Mouse (Mus musculus): ENCODE measurements around the gene Gm20388. TPM values are rescaled to one million over a fixed set of nuclear protein-coding genes. Genes with fewer than 3 reads are reported as not detected.

The Gm20388 gene
- polyA plus RNA-seq, 1 experiment from 2014 or later, result not detected

DNA sequence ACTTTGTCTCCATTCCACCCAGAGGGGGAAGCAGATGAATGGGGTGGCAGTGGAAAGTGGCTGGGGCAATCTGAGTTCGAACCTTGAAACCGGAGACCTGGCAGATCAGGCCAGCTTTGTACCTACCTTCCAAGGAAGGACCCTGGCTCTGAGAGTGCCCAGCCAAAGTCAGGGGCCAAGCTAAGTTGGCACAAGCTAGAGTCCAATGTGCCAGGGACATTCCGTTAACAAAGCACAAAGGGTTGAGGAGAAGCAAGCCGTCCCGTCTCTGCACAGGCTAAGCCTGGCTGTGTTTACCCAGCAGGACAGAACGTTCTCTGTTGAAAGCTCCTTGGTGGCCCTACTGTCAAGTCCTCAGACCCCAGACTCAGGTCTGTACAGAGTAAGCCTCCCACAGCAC lies 3875.5 kb downstream of the Gm20388 start:
- H3K36me3 ChIP-seq (ENCODE audit: control insufficient read depth, insufficient read depth, low read length), result no peaks in the 10 kb centered on the region
- H3K4me2 ChIP-seq (replicated peaks; ENCODE audit: low read depth), result no peak overlapping the region
- ATAC-seq (ENCODE audit: low FRiP score, low TSS enrichment), result no peak
- H3K4me1 ChIP-seq (replicated peaks; ENCODE audit: control insufficient read depth, insufficient read depth), result no peaks in the 10 kb centered on the region; the same call in 1 of the 2 replicates
- no peaks in the 10 kb centered on the region for H3K27me3 ChIP-seq (ENCODE audit: control insufficient read depth, insufficient read depth, low read length)
- TF ChIP-seq CTCF (IDR thresholded peaks at IDR 0.05; ENCODE audit: low read depth) (no peak), EP300 (optimal IDR thresholded peaks at IDR 0.05) (no peak)
- WGBS, result 52% methylated on average over 6 of the region's 6 CpGs
- DNase-seq (ENCODE audit: low spot score), result no peak
- no peak overlapping the region for H3K27ac ChIP-seq (replicated peaks)
- H3K9me3 ChIP-seq (ENCODE audit: control insufficient read depth, low read length), result no peaks in the 10 kb centered on the region
- H3K9ac ChIP-seq (ENCODE audit: low read length), result no peak overlapping the region
- no peak overlapping the region for H3K4me3 ChIP-seq (ENCODE audit: low read depth, low read length)

DNA sequence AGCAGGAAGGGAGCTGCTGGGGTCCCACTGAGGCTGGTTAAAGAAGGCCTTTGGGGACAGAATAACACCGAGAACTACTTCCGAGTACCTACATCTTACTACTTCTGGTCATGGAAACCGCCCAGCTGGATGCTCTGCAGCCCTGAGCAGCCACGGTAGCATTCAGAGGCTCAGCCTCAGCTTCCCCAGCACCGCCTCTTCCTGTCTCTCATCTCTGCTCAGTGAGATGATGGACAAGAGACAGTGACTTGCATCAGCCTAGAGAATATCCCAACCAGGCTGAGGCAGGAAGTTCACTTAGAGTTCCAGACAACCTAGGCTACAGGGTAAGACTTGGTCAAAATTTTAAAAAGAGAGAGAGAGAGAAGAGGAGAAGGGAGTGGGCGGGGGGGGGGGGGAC lies 3876.0 kb downstream of the Gm20388 start:
- Histone ChIP-seq H3K27ac (replicated peaks) (no peak overlapping the region), H3K9me3 (ENCODE audit: control insufficient read depth, low read length) (no peaks in the 10 kb centered on the region), H3K4me3 (ENCODE audit: low read depth, low read length) (no peak overlapping the region), H3K36me3 (ENCODE audit: control insufficient read depth, insufficient read depth, low read length) (no peaks in the 10 kb centered on the region), H3K27me3 (ENCODE audit: control insufficient read depth, insufficient read depth, low read length) (no peaks in the 10 kb centered on the region), H3K4me2 (replicated peaks; ENCODE audit: low read depth) (no peak overlapping the region), H3K9ac (ENCODE audit: low read length) (no peak overlapping the region), H3K4me1 (replicated peaks; ENCODE audit: control insufficient read depth, insufficient read depth) (no peaks in the 10 kb centered on the region; the same call in 1 of the 2 replicates)
- ATAC-seq (ENCODE audit: low FRiP score, low TSS enrichment) (no peak), DNase-seq (ENCODE audit: low spot score) (no peak)
- no peak for TF ChIP-seq CTCF (IDR thresholded peaks at IDR 0.05; ENCODE audit: low read depth)
- no peak for TF ChIP-seq EP300 (optimal IDR thresholded peaks at IDR 0.05)
- 78% methylated on average over 5 of the region's 6 CpGs for WGBS

DNA sequence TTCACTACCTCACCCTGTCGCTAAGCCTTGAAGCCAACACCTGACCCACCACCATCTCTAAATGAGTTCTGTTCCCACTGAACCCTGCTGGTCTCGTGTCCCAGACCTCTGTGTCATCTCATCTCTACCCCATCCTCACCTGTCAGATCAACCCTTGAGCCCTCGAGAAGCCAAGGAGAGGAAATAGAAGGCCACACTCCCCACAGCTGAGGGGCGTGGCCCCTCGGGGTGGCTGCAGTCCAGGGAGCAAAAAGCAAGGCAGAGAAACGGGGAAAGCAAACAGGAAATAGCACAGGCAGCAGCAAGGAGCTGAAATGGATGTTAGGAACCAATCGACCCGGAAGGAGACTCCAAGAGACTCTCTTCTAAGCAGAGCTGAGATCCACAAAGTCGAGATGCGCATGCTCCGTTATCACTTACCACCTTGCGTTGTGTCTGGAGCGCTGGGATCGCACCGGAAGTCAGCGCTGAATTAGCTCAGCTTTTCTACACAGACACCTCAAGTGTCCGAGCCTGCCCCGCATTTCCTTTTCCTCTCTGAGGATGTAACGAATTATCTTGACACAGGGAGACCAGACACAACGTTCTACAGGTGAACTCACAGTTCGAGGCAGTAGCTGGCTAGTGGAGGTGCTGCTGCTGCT lies 3876.7 kb downstream of the Gm20388 start:
- no peaks in the 10 kb centered on the region; the same call in 1 of the 2 replicates for H3K4me1 ChIP-seq (replicated peaks; ENCODE audit: control insufficient read depth, insufficient read depth)
- ATAC-seq (ENCODE audit: low FRiP score, low TSS enrichment) (no peak), DNase-seq (ENCODE audit: low spot score) (peak; percentile 55)
- no peaks in the 10 kb centered on the region for H3K36me3 ChIP-seq (ENCODE audit: control insufficient read depth, insufficient read depth, low read length)
- H3K4me3 ChIP-seq (ENCODE audit: low read depth, low read length), result no peak overlapping the region
- 33% methylated on average over 21 of the region's 21 CpGs for WGBS
- no peak overlapping the region for H3K27ac ChIP-seq (replicated peaks)
- no peak overlapping the region for H3K9ac ChIP-seq (ENCODE audit: low read length)
- no peaks in the 10 kb centered on the region for H3K9me3 ChIP-seq (ENCODE audit: control insufficient read depth, low read length)
- 0 out of 2 replicates have a peak overlapping the region, but pooled peaks have one; percentile 3 for H3K4me2 ChIP-seq (replicated peaks; ENCODE audit: low read depth)
- no peak for TF ChIP-seq CTCF (IDR thresholded peaks at IDR 0.05; ENCODE audit: low read depth)
- no peak for TF ChIP-seq EP300 (optimal IDR thresholded peaks at IDR 0.05)
- H3K27me3 ChIP-seq (ENCODE audit: control insufficient read depth, insufficient read depth, low read length), result no peaks in the 10 kb centered on the region

DNA sequence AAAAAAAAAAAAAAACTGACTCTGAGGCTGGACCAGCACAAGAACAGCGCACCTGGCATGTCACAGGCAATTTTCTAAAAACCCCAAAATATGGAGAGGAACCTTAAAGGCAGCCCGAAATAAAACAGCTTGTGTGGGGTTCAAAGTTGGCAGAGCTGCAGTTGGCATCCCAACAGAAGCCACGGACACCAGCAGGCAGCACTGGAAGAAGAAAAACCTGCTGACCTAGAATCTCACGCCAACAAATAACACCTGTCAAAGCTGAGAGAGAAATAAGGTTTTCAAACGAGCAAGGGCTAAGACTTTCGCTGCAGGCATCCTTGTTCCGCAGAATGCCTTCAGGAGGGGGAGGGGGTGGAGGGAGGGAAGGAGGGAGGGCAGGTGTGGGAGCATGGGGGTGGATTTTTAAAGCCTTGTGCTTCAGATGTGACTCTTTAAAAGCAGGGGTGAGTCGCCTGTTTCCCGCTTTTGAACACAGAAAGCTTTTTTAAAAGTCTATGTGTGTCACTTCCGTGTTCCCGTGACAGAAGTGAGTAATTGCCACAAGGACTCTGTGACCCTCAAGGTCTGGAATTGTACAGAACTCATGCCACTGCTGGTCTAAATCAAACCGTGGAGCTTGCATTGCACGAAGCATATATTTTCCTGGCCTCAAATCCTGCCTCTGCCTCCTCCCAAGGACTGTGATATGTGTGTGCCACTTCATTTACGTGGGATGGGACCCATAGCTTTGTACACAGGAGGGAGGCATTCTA lies 3878.0 kb downstream of the Gm20388 start:
- Histone ChIP-seq H3K27me3 (ENCODE audit: control insufficient read depth, insufficient read depth, low read length) (no peaks in the 10 kb centered on the region), H3K9me3 (ENCODE audit: control insufficient read depth, low read length) (no peaks in the 10 kb centered on the region), H3K4me2 (replicated peaks; ENCODE audit: low read depth) (no peak overlapping the region), H3K9ac (ENCODE audit: low read length) (no peak overlapping the region), H3K36me3 (ENCODE audit: control insufficient read depth, insufficient read depth, low read length) (no peaks in the 10 kb centered on the region), H3K27ac (replicated peaks) (no peak overlapping the region), H3K4me1 (replicated peaks; ENCODE audit: control insufficient read depth, insufficient read depth) (no peaks in the 10 kb centered on the region; the same call in 1 of the 2 replicates), H3K4me3 (ENCODE audit: low read depth, low read length) (no peak overlapping the region)
- no peak for DNase-seq (ENCODE audit: low spot score)
- WGBS, result 28% methylated on average over 14 of the region's 14 CpGs
- no peak for ATAC-seq (ENCODE audit: low FRiP score, low TSS enrichment)
- TF ChIP-seq EP300 (optimal IDR thresholded peaks at IDR 0.05) (no peak), CTCF (IDR thresholded peaks at IDR 0.05; ENCODE audit: low read depth) (no peak)

DNA sequence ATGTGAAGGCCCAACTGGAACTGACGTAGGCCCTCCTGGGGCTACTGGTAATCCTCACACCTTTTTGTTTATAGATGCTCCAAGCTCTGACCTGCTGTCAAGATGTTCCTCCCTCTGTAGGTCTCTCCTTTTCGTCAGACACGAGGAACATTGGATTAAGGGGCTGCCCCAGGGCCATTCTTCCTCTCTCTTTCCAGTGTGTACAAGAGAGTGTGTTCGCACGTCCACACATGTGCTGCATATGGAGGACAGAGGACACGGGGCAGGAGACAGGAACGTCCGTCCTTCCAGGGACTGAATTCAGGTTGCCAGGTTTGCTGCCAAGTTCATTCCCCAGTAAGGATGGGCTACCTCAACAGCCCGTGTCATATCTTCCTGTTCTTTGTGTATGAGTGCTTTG lies 3878.8 kb downstream of the Gm20388 start:
- Histone ChIP-seq H3K9me3 (ENCODE audit: control insufficient read depth, low read length) (no peaks in the 10 kb centered on the region), H3K9ac (ENCODE audit: low read length) (no peak overlapping the region), H3K27me3 (ENCODE audit: control insufficient read depth, insufficient read depth, low read length) (no peaks in the 10 kb centered on the region), H3K4me2 (replicated peaks; ENCODE audit: low read depth) (no peak overlapping the region), H3K27ac (replicated peaks) (no peak overlapping the region), H3K4me1 (replicated peaks; ENCODE audit: control insufficient read depth, insufficient read depth) (no peaks in the 10 kb centered on the region), H3K36me3 (ENCODE audit: control insufficient read depth, insufficient read depth, low read length) (no peaks in the 10 kb centered on the region), H3K4me3 (ENCODE audit: low read depth, low read length) (no peak overlapping the region)
- peak; percentile 7; the same call in 1 of the 2 replicates for ATAC-seq (ENCODE audit: low FRiP score, low TSS enrichment)
- DNase-seq (ENCODE audit: low spot score), result no peak
- WGBS, result 78% methylated on average over 9 of the region's 9 CpGs
- TF ChIP-seq CTCF (IDR thresholded peaks at IDR 0.05; ENCODE audit: low read depth), result no peak
- TF ChIP-seq EP300 (optimal IDR thresholded peaks at IDR 0.05), result no peak

DNA sequence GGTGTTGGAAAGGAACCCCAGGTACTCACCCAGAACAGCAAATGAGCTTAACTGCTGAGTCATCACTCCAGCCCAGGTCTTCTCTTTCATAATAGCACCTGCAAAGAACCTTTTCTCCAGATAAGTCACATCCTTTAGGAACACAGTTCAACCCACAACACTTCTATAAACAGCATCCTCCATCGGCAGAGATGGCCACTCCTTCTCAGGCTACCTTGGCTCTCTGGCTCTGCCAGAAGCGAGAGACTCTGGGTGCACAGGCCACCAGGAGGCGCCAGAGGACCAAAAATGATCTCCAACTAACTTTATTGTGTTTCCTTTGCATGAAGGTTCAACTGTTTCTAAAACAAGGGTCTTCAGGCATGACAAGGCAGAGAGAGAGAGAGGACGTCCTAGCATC lies 3879.3 kb downstream of the Gm20388 start:
- TF ChIP-seq CTCF (IDR thresholded peaks at IDR 0.05; ENCODE audit: low read depth), result peak; percentile 97
- TF ChIP-seq EP300 (optimal IDR thresholded peaks at IDR 0.05), result no peak
- H3K4me2 ChIP-seq (replicated peaks; ENCODE audit: low read depth), result no peak overlapping the region
- ATAC-seq (ENCODE audit: low FRiP score, low TSS enrichment) (peak; percentile 34), DNase-seq (ENCODE audit: low spot score) (peak; percentile 90)
- H3K4me3 ChIP-seq (ENCODE audit: low read depth, low read length), result no peak overlapping the region
- WGBS, result 0% methylated on average over 4 of the region's 4 CpGs
- H3K36me3 ChIP-seq (ENCODE audit: control insufficient read depth, insufficient read depth, low read length), result no peaks in the 10 kb centered on the region
- H3K9ac ChIP-seq (ENCODE audit: low read length), result no peak overlapping the region
- no peaks in the 10 kb centered on the region for H3K27me3 ChIP-seq (ENCODE audit: control insufficient read depth, insufficient read depth, low read length)
- no peaks in the 10 kb centered on the region for H3K4me1 ChIP-seq (replicated peaks; ENCODE audit: control insufficient read depth, insufficient read depth)
- H3K27ac ChIP-seq (replicated peaks), result no peak overlapping the region
- H3K9me3 ChIP-seq (ENCODE audit: control insufficient read depth, low read length), result no peaks in the 10 kb centered on the region
